Mouse (Mus musculus) urinary bladder, postnatal 14 days (tissue): ENCODE data around the gene Dppa3.

Experiments
- DNase-seq: peaks from one replicate; pipeline ENCODE4 v3.0.0; 2021; ENCODE audit warnings: low spot score

The Dppa3 gene

DNA sequence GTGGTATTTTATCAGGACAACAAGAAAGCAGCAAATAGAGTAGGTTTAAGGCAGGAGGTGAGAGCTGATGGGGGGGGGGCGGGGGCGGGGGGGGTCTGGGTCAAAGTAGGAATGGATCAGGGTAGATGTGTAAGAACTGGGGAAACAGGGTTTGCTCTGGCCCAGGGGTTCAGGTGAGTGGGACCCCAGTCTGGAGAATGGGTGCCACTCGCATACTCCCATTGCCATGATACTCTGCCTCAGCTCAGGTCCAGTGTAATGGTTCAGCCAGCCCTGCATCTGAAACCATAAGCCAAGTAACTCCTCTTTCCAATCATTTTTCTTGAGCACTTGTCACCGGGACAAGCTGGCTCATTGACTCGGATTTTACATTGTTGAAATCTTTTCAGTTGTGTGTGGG, 42.6 kb downstream of the Dppa3 start:
- DNase-seq, result no peak

DNA sequence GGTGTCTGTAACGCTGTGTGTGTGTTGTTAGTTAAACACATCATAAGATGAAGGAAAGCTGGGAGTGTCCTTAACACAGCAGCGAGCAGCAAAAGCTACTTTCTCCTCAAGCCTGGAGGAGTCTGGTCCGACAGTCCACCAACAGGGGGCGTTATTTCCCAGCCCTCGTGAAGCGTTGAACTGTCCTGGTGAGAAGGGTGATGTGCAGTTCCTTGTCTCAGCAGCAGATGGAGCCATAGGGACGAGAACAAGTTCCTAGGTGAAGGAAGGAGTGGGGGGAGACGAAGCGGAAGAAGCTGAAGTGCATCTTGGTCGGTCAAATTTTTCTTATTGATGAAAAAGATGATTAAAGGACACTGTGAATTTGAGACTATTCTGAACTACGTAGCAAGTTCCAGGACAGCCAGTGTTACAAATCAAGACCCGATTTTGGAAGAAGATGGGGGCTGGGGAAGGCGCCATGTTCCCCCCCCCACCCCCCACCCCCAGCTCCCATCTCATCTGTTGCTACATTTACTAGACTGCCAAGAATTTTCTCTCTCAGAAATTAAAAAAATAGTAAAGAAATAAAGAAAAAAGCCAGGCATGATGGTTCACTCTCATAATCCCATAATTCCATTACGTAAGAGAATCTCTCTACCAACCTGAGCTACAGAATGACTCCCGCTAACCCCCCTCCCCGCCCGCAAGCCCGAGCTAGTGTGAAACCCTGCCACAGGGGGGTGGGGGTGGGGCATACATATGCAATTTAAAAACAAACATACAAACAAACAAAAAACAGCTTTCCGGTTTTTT, 43.4 kb downstream of the Dppa3 start:
- peak; percentile 93 for DNase-seq

DNA sequence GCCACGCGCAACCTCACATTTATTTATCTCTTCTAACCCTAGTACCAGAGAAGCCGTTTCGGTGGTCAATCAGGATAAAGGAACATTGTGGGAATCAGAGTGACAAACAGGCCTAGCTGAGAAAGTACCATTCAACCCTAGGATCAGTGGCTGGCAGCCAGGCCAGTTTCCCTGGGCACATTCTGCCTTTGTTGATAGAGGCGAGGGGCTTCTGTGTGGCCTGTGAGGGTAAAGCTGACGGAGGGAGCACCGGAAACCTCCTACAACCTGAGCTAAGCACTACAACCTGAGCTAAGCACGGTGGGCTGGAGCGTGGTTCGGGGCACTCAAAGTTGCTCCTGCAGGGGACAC, 44.0 kb downstream of the Dppa3 start:
- DNase-seq, result no peak

DNA sequence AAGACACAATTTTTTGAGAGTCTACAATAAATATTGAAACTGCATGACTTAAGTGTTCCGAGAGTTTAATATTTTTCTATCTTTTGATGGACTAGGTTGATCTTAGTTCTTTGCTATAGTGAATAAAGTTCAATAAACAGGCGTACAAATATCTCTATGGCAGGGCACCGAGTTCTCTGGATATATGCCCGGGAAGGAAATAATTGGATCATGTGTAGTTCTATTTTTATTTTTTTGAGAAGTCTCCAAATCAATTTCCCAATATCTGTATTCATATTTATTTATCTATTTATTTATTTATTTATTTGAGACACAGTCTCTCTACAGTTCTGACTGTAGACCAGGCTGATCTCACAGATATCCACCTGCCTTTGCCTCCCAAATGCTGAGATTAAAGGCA, 44.6 kb downstream of the Dppa3 start:
- DNase-seq, result no peak

DNA sequence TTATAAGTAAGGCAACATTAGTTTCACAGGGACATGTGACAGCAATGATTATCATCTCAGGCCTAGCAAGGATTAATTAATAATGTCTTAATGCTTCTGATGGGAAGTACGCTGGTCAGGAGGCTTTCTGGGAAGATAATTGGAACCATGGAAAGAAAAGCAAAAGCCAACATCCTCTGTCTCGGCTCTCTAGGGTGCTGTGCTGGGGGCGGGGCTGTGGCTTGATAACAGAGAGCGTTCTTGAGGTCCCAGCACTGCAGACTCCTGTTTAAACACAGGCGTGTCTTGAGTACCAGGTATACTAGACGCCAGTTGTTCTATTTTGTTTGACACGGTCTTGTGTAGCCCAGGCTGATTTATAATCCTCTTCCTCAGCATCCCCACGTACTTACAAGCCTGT, 46.5 kb downstream of the Dppa3 start:
- no peak for DNase-seq
